9 mouse cellular contexts compared by ENCODE assay signal in the genomic region with DNA sequence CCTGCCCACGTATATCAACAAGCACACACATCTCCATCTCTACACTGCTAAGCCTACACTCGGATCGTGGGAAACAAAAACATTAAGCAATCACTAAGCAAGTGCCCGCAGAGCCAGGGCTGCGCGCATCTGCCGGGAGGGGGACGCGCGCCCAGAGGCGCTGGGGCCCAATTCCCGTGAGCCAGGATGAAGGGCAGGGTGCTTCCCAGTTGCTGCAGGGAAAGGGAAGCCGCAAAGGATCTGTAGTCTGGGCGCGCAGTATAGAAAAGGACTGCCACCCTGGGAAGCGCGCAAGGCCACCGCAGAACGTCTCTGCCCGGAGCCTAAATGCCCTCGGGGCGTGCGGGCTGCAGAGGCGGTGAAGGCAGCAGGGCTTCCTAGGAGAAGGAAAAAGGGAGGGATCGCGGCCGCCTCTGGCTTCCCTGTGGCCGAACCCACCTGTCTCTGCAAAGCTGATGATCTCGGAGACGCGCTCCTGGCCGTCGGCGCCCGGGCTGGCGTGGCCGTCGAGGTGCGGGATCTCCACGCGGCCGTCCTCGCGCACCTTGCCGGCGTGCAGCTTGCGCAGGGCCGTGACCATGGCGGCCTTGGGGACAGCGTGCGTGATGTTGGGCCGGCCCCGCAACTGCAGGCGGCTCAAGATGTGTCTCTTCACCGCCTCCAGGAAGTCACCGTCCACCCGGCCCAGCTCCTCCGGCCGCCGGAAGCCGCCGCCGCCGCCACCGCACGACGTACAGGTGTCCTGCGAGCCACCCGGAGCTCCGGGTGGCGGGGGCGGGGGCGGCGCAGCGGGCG. TPM values are rescaled to one million over a fixed set of nuclear protein-coding genes. Genes with fewer than 3 reads are reported as not detected.
A peak's percentile ranks its signal among the peaks of the same experiment; 100 is the strongest.
DNase-seq lines count a peak whose midpoint lies in the region; ATAC-seq and TF ChIP-seq lines count a peak whose summit lies in the region.
"Had no signal": no experiment of that assay in that cellular context is flagged by ENCODE, and none has a peak within 500 bp of the region (broad histone marks: within the 10 kb centered on the region; RNA-seq: fewer than 3 reads in every experiment).

No protein-coding gene starts in this region.

- 2% methylated on average over 66 of the region's 76 CpGs for WGBS in hindbrain, embryonic 15.5 days
- whole genome bisulfite sequencing in midbrain, postnatal 0 days = 1% methylated on average over 67 of the region's 76 CpGs

- peak overlapping the region; percentile 51 for H3K4me3 ChIP-seq in hindbrain, embryonic 15.5 days
- peak overlapping the region; percentile 64 for H3K4me3 ChIP-seq in midbrain, postnatal 0 days (ENCODE audit: low read depth, low read length)

- peaks cover 65% of the 10 kb centered on the region for H3K27me3 ChIP-seq in hindbrain, embryonic 15.5 days
- peaks cover 46% of the 10 kb centered on the region for H3K27me3 ChIP-seq in midbrain, postnatal 0 days (ENCODE audit: insufficient read depth, low read length)

- peak overlapping the region; percentile 85 for H3K4me2 ChIP-seq in hindbrain, embryonic 15.5 days
- H3K4me2 ChIP-seq in midbrain, postnatal 0 days (ENCODE audit: low read depth, low read length, poor library complexity, severe bottlenecking) = peak overlapping the region; percentile 100

- DNase-seq in frontal cortex, adult 2 months (ENCODE audit: extremely low spot score in 1 of 2, low spot score in 1 of 2) = no peak
- DNase-seq in right cerebral cortex, adult 2 months (ENCODE audit: low spot score in 2 of 2) = peak; percentile 32 to 40
- no peak for DNase-seq in right cerebral cortex, adult 18-20 months
- no peak for DNase-seq in midbrain, postnatal 0 days (ENCODE audit: low spot score)
- DNase-seq in cerebellum, postnatal 4 days (ENCODE audit: low spot score in 2 of 2) = no peak
- DNase-seq in gastrocnemius, postnatal 4 days (ENCODE audit: low spot score in 2 of 2) = no peak

- 0 out of 2 replicates have a peak, but pooled peaks have one; percentile 16 for ATAC-seq in frontal cortex, adult (ENCODE audit: low TSS enrichment)
- ATAC-seq in hindbrain, embryonic 15.5 days (ENCODE audit: low FRiP score, low read depth) = no peak
- no peak for ATAC-seq in midbrain, postnatal 0 days (ENCODE audit: low FRiP score)

- H3K36me3 ChIP-seq in hindbrain, embryonic 15.5 days = no peaks in the 10 kb centered on the region
- H3K36me3 ChIP-seq in midbrain, postnatal 0 days (ENCODE audit: insufficient read depth, low read length) = no peaks in the 10 kb centered on the region

- H3K9me3 ChIP-seq in hindbrain, embryonic 15.5 days = no peaks in the 10 kb centered on the region
- no peaks in the 10 kb centered on the region for H3K9me3 ChIP-seq in midbrain, postnatal 0 days (ENCODE audit: low read length)

- peak overlapping the region; percentile 51 for H3K9ac ChIP-seq in hindbrain, embryonic 15.5 days
- peak overlapping the region; percentile 63 for H3K9ac ChIP-seq in midbrain, postnatal 0 days (replicated peaks; ENCODE audit: low read length, poor library complexity, severe bottlenecking)

- no peak for TF ChIP-seq CTCF in midbrain, postnatal 0 days (IDR thresholded peaks at IDR 0.05)

- H3K4me1 ChIP-seq in hindbrain, embryonic 15.5 days (replicated peaks) = peaks cover 66% of the 10 kb centered on the region
- no peaks in the 10 kb centered on the region for H3K4me1 ChIP-seq in midbrain, postnatal 0 days (ENCODE audit: insufficient read depth, low read length)

- H3K27ac ChIP-seq in hindbrain, embryonic 15.5 days (replicated peaks) = peak overlapping the region; percentile 70
- peak overlapping the region; percentile 55 for H3K27ac ChIP-seq in midbrain, postnatal 0 days (ENCODE audit: low read depth, low read length)

RNA-seq across cellular contexts. Expression of a gene that starts 1.7 kb away (rescaled TPM):
- 3.2 and 3.4 TPM in 2 replicates for polyA plus RNA-seq in frontal cortex, adult 2 months (2012; rRNA removed)
- polyA plus RNA-seq in hindbrain, embryonic 15.5 days (2015; fragmentation: Nextera tagmentation; extraction: Ambion mirVana) = 2.2 and 3.0 TPM in 2 replicates
- 4.1 and 5.1 TPM in 2 replicates for total RNA-seq in midbrain, postnatal 0 days (2014; rRNA removed)
- polyA plus RNA-seq in midbrain, postnatal 0 days (2015; fragmentation: Nextera tagmentation; extraction: Ambion mirVana) = 2.2 and 2.6 TPM in 2 replicates
- total RNA-seq in gastrocnemius, postnatal 4 days (2021) = 1 to 10 TPM in 1 of 2 experiments, under 1 TPM in 1; 0.64 to 1.7 TPM
- total RNA-seq: MEL had no signal

Comparison
In these comparisons a context has a peak if more than half of its experiments do, and no peak if none do; other contexts are left out.
1. DNase-seq: peak in right cerebral cortex, adult 2 months (2 of 2); none in frontal cortex, adult 2 months (0 of 2), right cerebral cortex, adult 18-20 months (single experiment), midbrain, postnatal 0 days (single experiment), cerebellum, postnatal 4 days (0 of 2) and gastrocnemius, postnatal 4 days (0 of 2).